Mouse (Mus musculus) ovary, postnatal 14 days (tissue): ENCODE measurements around the gene Mterf2.

ENCODE experiments used
- DNase-seq: peaks from one replicate; pipeline ENCODE4 v3.0.0; 2022; ENCODE audit warnings: low spot score

The Mterf2 gene

DNA sequence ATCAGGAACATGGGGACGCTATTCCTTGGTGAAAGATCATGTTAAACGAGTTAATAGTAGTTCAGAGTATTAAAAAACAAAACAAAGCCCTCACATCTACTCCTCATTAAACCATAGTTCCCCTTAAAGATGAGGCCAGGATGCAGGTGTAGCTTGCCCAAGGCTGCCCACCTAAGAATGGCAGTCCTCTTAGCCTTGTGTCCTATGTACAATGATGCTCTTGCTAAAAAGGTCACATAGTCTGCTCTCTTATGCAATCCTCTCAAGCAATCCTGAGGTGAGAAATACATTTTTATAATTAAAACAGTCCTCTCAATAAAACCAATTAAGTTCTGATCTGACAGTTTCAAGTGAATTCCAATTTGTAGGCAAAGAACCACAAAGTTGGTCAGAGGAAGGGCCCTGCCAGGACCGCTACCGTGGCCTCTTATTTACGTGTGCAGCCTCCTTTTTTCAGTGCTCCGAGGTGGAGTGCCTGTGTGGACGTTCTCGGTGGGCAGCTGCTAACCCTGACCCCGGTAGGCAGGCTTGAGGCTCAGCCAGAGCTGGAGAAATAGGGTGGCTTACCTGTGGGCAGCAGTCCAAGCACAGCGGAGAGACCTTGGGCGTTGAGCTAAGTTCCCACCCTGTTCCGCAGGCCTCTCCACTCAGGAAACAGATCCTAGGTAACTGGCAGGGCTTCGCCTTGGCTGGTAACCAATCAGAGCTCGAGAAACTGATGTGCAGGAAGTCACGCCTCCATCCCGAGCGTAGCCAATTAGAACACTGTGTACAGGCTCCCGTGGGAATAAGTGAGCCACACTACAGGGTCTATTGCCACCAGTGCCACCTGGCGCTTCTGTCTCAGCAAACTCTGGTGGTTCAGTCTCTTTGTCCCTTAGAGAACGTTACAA, at the start of gene Mterf2:
Mterf2 (minus strand) TSS at position 633 of the 893 bp plus-strand sequence.
- DNase-seq, result peak; percentile 82

- no peak for DNase-seq
These were observed 48.8 kb upstream of the Mterf2 start for GRCm38 (mm10) chr10:85176640-85177039.

DNA sequence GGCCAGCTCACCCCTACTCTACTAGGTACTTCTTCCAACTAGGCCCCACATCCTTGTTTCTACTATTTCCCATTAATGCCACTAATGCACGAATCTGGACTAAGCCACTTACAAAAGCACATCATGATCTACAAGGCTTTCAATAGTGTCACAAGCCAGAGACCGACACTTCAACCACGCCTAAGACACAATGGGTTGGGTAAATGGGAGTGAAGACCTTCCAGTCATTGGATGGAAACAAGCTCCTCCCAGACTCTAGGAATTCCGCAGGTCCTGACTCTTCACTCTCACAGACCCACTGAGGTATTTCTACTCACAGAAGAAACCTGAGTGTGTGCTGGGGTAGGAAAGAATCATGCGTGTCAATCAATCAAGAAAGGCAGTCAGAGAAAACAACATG, 37.5 kb upstream of the Mterf2 start:
- no peak for DNase-seq

- no peak for DNase-seq
These were observed 37.0 kb upstream of the Mterf2 start for GRCm38 (mm10) chr10:85164791-85165190.

GRCm38 (mm10) chr10:85161745-85162351, 34.0 kb upstream of the Mterf2 start:
- DNase-seq, result no peak

GRCm38 (mm10) chr10:85159989-85160619, 32.3 kb upstream of the Mterf2 start:
- no peak for DNase-seq

DNA sequence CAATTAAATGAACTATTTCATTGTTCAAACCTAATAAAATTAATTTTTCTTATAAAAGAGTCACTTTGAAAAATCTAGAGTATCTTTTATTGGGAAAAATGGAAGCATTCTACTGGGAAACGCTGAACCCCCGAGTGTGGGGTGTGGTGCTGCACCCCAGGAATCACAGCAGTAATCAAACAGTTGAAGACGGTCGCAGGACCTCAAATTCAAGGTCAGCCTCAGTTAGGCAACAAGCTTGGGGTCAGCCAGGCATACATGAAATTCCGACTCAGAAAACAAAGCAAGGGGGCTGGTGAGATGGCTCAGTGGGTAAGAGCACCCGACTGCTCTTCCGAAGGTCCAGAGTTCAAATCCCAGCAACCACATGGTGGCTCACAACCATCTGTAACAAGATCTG, 29.6 kb upstream of the Mterf2 start:
- DNase-seq, result no peak

DNA sequence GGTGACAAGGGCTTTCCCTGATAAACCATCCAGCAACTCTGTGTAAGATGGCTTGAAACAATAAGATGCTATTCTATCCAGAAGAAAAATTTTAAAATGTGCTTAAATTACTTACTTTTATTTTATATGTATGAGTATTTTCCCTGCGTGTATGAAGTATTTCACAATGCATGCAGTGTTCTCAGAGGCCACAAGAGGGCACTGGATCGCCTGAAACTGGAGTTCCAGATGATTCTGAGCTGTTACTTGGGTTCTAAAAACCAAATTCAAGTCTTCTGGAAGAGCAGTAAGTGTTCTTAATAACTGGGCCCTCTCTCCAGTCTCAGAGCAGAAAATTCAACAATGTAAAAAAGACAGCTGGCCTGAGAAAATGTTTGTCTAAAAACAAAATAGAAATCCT, 26.4 kb upstream of the Mterf2 start:
- DNase-seq, result peak; percentile 45

DNA sequence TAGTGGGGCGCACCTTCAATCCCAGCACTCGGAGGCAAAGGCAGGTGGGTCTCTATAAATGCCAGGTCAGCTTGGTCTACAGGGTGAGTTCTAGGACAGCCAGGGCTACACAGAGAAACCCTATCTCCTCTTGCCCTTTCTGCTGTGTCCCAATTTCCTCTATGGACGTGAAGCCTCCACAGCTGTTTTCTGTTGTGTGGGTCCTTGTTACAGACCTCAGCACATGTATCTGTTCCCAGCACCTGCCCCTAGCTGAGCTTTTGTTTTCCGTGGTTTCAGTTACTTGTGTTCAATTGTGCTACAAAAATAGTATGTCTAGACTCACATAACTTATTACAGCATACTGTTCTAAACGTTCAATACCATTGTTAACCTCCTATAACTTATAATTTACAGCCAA, 21.4 kb upstream of the Mterf2 start:
- DNase-seq, result no peak

GRCm38 (mm10) chr10:85146282-85146681, 18.5 kb upstream of the Mterf2 start:
- no peak for DNase-seq

DNA sequence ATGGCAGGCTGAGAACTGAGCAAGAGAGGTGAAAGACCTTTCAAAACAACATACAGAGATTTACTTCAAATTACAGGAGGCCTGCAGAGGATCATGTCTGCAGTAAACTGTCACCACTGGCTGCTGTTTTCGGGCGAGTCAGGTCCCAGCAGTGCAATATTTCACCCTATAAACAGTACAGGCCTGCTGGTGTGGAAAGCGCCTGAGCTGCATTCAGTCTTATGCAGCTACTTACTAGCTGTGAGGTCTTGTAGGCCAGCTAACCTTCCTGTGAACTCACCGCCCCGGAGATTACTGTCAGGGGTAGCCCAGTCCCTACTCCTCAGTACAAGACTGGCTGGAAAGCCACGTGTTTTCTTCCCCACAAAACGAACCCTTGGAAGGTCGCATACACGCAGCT, 13.6 kb upstream of the Mterf2 start:
- DNase-seq, result no peak

DNA sequence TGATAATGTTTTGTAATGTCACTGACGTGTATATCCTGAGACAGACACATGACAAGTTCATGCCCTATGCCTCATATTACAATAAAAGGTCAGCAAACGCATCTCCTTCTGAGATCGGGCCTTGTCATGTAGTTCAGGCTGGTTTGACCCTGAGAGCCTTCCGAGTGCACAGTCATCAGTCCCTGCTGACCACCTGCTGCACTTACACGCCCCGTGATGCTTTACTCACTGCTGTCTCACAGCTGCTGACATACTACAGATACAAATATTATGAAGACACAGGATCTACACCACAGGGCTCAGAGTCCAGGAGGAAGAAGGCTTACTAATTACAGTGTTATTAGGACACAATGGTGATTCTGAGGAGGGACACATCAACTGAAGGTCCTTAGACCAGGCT, 8.7 kb upstream of the Mterf2 start:
- no peak for DNase-seq

GRCm38 (mm10) chr10:85128453-85128852, 626 bp upstream of the Mterf2 start:
- no peak for DNase-seq

- DNase-seq, result no peak
These were observed 2.6 kb downstream of the Mterf2 start for GRCm38 (mm10) chr10:85125184-85125583.

- DNase-seq, result no peak
These were observed 13.4 kb downstream of the Mterf2 start for GRCm38 (mm10) chr10:85114409-85114808.

GRCm38 (mm10) chr10:85103085-85103885, 24.5 kb downstream of the Mterf2 start:
- DNase-seq, result peak; percentile 22

DNA sequence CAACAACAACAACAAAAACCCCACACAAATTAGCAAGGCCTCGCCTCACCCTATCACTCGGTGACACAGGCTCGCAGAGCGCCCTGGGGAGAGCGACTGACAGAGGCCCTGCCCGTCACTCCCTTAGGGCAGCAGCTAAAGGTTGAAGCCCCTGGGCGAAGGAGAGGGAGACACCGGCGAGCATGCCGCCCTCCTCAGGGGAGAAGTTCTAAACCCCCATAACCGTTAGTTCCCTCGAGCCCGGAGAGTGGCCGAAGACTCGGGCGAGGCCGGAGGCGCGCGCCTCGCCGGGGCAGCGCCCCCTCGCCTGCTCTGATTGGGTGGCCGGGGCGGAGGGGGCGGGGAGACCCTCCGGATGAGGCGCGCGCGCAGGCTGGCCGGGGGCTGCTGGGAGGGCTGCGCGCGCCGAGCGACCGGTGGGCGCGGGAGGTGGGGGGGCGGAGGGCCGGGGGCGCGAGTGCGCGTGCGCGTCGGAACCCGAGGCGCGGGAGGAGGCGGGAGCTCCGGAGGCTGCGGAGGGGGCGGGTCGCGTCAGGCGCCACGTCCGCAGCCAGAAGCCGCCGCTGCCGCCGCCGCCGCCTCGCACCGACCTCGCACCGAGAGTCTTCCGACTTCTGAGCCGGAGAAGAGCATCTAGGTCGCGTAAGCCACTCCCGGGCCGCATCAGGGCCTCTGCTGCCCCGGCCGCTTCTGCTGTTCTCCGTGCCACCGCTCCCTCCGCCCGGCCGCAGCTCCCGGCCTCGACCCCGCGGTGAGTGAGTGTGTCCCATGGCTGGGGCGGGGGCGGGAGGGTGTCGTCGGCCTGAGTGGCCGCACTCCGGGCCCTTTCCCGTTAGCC, 25.4 kb downstream of the Mterf2 start, which contains the start of the genes Fhl4 and Tmem263:
Fhl4 (minus strand) TSS at position 249 of the 838 bp plus-strand sequence.
Tmem263 (plus strand) TSS at position 381 of the 838 bp plus-strand sequence.
- DNase-seq, result peak; percentile 73

GRCm38 (mm10) chr10:85101841-85102240, 26.0 kb downstream of the Mterf2 start:
- DNase-seq, result no peak

GRCm38 (mm10) chr10:85071605-85072152, 56.1 kb downstream of the Mterf2 start:
- DNase-seq, result no peak
